Mouse (Mus musculus): Measurements from ENCODE around the gene Gab1.

Gene Gab1

DNA sequence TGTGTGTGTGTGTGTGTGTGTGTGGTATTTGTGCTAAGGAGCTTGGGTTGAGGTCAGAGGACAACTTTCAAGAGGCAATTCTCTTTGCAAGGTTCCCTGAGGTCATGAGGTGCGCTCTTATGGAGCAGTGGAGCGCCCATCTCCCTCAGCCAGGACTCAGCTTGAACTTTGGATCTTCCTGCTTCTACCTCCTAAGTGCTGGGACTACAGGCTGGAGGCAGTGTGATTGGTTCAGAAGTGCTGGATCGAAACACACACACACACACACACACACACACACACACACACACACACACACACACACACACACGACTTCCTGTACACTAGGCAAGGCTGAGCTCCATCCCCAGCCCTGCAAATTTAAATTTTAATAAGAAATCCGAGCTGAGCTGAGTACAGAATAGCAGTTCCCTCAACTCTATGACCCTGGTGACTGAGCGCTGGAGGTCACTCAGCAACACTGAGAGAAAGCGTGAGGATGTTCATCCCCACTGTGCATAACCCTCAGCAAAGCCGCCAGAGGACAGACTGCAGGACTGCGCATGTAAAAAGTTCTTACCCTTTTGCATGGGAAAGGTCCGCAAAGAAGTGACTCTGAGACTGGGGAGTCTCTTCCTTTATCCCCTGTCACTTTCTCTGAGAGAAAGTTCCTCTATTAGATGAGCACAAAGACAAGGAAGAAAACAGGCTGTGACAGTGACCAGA, 6.4 kb downstream of the Gab1 start:
- no peak for DNase-seq (ENCODE audit: low read depth, low spot score)

DNA sequence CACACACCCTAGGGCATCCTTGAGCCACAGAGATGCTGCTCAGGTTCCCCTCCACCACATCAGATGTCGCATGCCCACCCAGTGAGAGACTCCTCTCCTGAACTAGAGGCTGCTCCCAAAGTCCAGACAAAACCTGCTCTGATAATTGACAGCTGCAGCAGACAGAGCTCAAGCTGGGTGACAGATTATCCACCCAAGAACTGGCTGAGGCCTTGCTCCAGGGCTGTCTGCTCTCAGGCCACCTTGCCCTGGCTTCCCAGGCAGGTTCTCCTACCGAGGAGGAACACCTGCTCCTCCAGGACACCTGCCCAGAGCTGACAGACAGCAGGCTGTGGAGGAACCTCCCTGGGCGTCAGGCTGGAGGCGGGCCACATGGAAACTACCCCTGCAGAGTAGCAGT, 7.6 kb downstream of the Gab1 start:
- DNase-seq (ENCODE audit: low read depth, low spot score), result no peak

DNA sequence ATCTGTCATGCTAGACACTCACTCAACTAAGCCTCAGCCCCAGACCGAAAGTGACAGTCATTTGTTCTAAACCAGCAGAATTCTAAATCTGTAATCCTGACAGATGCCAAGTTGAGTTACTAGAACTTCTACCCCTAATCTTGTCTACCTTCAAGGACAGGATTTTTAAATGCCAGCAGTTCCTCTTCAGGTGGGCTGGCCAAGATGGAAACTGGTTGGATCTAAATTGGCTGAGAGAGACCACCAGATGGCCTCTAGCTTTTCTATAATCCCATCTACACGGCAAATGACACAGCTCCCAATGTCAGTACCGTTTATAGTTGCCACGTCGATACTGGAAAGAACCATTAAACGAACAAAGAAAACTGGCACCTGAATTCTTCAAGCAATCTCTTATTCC, 8.9 kb downstream of the Gab1 start:
- no peak for DNase-seq (ENCODE audit: low read depth, low spot score)

DNA sequence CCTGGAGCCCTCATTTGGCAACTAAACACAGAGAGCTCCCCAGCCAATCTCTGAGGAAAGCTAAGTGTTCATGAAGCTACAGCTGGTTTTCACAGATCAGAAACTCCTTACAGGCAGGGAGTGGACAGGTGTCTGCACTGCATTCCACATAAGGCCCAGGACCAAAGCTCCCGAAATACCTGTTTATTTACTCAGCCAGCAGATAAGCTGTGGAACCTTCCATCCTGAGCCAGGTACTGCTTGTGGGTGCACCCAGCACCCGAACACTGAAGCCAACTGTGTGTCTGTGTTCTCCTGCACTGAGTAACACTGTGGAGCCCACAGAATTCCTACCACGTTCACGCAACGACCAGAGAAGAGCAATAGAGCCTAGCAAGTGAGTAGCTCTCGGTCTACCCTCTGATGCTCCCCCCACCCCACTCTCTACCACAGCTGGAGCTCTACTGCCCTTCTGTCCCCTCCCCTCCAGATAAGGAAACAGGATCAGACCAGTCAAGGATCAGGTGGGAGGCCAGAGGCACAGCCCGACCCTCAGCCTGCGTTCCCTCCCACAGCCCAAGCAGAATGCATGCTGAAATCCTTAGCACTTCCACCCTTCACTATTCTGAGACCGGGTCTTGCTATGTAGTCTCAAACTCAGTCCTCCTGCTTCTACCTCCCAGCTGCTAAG, 9.6 kb downstream of the Gab1 start:
- no peak for DNase-seq (ENCODE audit: low read depth, low spot score)

DNA sequence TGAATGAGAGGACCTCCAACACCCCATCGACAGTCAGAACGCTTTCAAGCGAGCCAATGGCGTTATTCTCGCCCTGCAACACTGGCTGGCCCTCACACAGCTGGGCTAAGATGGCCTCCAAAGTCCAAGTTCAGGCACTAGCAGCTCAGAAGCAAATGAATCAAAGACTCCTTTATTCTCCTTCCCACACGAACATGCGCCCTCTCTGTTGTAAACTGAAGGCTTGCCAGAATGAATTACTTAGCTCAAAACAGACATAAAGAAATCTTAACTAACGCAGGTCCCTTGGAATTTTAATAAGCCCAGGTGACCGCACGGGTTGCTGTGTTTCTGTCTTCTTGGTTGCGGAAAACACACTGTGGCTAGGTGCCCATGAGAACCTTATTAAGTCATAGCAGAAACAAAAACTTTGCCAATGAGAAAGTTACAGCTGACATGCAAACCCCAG, 10.4 kb downstream of the Gab1 start:
- no peak for DNase-seq (ENCODE audit: low read depth, low spot score)

DNA sequence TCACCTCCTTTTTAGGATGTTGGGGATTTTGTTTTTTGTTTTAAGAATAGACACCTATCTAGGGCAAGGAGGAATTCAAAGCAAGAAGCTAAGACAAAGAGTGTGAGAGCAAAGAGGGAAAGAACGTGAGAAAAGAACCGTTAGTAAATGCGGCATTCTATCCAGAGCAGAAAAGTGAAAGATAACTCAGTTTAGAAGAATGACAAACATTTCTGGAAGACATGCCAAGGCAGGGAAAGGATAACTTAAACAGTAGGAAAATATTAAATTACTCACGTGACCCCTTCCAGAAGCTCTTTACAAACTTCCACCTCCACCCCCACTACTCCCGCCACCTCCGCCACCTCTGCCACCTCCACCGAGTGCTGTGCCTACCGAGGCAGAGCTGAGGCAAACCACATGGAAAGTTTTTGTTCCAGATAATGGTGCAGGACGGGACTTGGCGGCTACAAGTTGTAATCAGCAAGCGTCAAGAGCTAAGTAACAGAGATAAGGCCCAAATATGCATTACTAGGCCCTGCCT, 11.5 kb downstream of the Gab1 start:
- DNase-seq (ENCODE audit: low read depth, low spot score), result no peak

DNA sequence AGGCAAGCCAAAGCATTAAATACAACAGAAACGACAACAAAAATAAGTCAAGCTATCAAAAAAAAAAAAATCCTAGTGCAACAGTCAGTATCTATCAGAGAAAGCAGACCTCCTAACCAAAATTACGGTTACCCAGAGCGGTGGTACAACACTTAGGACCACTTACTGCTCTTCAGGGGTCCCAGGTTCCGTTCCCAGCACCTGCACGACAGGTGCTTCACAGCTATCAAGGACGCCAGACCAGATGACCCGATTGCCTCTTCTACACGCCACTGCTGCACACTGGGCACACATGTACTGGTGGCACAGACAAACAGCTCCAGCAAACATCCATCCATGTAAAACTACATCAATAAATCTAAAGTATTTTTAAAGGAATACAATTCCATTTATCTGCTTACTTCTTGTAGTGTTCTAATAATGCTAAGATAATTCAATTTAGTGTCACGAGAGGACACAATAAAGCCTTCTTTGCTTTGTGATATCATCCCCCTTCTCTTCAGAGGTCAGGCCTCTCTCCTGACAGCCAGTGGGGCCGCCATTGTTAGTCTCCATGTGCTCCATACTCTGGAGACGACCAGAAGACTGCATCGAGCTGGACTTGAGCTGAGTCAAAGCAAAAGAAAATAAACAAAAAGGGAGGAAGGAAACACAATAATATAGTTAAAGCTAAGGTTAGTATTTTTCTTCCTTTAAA, 12.2 kb downstream of the Gab1 start:
- no peak for DNase-seq (ENCODE audit: low read depth, low spot score)

DNA sequence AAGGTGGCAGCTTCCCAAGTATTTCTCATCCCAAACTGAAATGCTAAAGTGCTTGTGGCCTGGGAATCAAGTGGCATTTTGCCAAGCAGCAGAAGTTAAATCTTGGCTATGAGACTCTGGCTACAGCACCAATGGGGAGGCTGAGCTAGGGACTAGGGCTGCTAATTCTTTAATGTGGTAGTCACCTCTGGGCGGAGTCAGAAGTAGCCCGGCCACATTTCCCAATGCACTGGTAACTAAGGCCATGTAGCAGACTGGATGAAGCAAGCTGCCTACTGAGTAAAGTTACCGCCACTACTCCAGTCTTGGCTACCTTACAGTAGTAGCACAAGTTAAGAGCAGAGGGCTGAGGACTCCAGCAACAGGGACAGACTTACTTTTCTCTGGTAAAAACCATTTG, 12.7 kb downstream of the Gab1 start:
- DNase-seq (ENCODE audit: low read depth, low spot score), result no peak

DNA sequence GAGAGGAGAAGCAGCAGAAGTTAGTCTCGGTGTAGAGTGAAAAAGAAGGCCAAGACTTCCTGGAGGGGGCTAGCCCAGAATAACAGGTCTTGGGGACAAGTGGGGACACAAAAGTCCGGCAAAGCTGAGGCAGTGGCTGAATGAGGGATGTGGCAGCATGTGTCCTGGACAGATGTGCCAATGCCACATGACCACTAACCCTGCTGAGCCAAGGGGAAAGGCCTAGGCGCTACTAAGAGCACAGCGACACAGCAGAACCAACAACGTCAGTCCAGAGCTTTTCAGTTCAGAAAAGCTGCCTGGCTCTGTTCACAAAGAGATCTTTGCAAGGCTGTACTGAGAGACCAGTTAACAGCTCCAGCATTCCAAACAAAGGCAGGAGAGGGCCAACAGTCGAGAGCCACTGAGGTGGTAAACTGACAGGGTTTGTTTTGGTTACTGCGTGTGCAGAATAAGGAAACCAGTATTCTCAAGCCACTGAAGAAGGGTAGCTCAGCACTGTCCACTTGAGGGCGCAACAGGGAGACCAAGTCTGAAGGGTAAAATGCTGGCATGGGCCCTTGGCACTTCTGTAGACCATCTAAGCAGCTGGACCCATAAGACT, 15.0 kb downstream of the Gab1 start:
- DNase-seq (ENCODE audit: low read depth, low spot score), result no peak

DNA sequence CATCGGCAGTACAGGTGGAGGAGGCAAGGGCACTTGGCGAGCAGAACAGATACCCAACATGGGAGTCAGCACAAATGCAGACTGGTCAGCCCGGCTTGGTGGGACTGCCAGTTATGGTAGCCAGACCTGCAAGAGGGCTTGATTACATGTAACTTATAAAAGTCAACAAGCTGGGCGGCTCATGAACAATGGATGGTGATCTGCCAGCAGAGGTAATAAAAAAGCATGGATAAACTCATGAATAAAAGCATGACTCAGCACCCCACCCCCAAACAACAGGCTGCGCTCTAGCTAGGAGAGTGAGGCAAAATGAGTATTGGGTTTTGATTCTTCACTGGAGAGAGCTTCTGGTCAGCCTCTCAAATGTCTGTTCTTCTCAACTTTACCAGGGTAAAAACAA, 16.9 kb downstream of the Gab1 start:
- DNase-seq (ENCODE audit: low read depth, low spot score), result no peak

DNA sequence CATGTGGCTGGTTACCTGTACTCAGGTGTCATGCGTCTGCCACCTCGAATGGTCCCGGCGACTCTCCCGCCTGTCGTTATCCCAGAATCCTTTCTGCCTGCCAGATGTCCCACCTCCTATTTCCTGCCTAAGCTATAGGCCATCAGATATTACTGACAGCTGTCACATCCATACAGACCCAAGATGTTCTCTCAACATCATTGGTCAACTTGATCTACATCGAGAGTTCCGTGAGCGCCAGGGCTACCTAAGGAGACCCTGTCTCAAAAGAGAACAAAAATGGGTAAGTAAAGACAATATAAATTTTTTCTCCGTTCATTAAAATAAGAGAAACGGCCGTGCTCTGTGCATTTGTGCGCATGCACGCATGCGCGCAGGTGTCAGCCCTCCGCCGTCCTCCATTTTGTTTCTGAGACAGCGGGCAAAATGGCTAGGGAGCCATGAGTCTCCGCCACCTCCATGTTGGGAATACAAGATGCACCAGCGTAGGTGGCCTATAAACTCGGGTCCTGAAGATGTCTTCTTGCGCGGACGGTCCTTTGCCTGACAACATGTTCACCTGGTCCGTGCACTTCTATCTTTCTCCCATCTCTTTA, 21.0 kb downstream of the Gab1 start:
- no peak for DNase-seq (ENCODE audit: low read depth, low spot score)

DNA sequence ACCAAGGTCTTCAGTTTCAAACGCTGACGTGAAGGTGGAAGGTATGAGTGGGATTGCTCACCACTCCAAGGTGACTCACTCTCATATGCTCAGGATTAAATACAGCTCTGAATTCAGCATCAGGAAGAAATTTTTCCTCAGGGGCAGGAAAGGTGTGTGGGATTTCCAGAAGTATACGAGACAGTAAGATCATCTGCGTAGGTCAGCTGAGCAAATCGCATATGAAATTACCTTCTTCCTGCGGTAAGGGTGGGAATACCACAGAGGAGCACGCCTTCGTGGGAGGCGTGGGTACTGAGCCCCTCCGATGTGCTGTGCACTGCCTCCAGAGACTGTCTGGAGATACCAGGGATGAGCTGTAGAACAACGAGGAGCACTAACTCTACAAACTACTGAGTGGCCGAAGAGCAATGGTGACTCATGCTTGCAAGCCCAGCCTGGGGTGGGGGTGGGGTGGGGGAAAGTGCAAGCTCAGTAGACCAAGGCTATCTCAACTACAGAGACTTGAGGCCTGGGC, 22.4 kb downstream of the Gab1 start:
- DNase-seq (ENCODE audit: low read depth, low spot score), result no peak

DNA sequence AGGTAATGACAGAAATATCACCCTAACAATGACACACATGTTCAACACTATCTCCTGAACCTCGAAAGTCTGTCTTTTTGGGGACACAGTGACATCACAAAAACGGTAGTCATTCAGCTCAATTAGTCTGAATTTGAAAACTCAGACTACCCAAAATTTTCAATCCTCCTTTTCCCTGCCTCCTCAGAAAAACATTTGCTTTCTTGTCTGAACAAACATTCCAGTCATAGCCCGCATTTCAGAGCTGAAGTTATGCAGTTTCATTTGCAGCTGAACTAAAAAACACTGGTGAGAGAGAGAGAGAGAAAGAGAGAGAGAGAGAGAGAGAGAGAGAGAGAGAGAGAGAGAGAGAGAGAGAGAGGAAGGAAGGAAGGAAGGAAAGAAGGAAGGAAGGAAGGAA, 23.2 kb downstream of the Gab1 start:
- DNase-seq (ENCODE audit: low read depth, low spot score), result no peak

DNA sequence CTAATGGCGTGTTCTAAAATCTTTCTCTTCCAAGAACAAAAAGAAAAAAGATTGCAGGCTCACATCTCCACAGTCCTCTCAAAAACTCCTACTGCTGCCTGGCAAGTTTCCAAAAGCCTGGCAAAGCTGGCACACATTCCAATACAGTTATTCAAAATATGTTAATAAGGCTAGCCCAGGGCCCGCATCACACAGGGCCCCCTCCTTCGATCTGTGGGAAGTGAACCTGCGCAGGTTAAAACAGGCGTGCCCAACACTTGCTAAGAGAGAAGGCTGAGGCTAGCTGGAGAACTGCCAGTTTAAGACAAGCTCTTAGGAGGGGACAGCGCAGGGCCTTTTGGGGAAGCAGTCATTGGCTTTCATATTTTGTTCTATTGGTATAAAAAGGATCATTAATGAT, 23.7 kb downstream of the Gab1 start:
- no peak for DNase-seq (ENCODE audit: low read depth, low spot score)

DNA sequence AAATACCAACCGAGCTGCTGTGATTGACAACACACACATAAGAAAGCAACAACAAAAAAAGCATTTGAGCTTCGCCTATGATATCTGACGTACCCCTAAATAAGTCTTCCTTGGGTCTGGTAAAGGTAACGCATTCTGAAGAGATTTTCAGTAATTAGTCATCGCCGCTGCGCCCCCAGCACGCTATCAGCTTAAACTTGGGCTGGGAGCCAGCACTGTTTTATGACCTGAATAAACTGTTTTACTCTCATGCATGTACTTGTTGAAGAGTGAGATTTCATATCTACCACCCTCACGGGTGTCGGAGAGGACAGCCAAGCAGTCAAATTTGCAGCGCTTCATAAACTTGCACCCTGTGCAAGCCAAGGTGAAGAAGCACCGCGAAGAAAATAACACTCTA, 26.7 kb downstream of the Gab1 start:
- DNase-seq (ENCODE audit: low read depth, low spot score), result no peak

DNA sequence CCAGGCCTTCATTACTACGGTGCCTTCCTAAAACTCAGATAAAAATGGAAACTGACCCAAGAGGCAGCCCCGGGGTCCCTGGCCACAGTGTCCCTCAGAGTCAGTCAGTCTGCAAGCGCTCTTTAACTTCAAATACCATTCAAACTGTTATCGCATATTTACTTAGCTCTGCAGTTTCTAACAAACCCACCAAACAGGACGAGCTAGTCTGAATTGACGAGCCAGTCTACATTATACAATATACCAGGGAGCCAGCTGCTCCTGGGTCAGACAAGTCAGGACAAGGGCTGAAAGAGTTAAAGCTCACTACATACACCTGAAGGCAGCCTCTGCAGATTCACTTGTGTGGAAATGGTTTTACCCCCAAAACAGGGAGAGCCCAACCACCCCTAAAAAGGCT, 27.1 kb downstream of the Gab1 start:
- DNase-seq (ENCODE audit: low read depth, low spot score), result no peak

DNA sequence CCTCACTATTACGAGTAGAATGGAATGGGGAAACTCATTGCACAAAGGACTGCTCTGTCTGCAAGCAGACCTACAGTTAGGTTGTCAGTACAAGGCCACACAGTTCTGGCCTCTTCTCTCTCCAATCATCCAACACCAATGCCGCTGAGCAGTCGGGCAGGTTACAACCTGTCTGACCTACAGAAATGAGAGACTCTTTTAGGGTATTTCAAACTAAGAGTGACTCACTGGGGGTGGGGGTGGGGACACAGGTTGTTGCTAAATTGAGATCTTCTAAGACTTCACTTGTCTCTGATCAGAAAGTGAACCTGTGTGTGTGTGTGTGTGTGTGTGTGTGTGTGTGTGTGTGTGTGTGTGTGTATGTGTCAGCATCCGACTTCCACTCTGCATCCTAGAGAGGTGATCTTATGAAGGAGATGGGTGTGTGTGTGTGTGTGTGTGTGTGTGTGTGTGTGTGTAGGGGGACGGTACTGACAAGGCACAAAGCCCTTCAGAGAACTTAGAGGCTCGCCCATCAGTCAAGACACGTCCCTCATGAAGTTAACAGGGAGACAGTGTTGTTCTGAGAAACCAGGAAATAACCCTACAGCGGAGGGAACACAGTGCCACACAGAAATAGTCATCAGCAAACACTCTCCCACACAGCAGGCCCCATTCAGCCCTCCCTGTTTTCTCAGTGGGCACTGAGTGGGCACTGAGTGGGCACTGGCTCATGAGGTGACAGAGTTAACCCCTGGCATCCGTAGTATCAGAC, 27.7 kb downstream of the Gab1 start:
- no peak for DNase-seq (ENCODE audit: low read depth, low spot score)

DNA sequence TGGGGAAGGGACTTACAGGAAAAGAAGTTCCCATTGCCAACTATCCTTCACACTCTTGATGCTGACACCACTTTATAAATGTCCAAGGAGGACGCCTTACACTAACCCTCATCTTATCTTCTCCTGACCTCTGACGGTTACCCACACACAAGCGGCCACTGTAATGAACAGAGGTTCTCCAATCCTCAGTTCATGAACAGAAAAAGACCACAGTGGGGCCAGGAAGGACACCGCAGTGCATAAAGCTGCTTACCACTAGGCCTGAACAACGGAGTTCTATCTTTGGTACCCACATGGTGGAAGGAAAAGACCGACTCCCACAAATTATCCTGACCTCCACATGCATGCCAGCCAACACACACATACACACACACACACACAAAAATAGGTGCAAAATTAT, 28.7 kb downstream of the Gab1 start:
- DNase-seq (ENCODE audit: low read depth, low spot score), result no peak

DNA sequence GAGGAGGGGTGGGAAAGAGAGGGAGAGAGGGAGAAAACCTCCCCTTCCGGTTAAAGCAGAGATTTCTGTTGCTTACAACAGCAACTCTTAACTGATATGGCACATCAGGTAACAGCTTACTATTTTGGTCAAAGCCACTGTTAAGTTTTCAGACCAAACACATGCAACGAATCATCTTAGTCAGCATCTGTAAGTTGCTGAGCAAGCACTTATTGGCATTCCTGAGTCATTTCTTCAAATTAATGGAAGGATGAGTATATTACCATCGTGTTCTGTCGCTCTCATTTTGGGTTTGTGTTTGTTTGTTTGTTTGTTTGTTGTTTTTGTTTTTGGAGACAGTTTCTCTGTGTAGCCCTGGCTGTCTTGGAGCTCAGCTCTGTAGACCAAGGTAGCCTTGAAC, 30.3 kb downstream of the Gab1 start:
- no peak for DNase-seq (ENCODE audit: low read depth, low spot score)

DNA sequence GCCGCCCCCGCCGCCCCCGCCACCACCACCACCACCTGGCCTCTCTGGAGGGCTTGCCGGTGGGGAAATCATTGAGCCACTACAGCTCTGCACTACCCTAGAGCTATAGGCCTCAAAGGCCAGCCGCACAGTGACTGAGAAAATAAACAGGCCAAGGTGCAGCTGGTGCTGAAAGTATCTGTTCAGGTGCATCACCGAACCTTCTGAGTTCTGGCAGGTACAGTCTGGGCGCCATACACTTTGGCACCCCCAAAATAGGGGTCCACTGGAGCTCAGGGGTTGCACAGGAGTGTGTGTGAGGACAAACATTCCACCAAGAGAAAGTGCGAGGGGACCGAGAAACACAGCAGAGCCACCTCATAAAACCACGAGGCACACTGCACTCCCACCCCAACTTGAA, 31.7 kb downstream of the Gab1 start:
- no peak for DNase-seq (ENCODE audit: low read depth, low spot score)

DNA sequence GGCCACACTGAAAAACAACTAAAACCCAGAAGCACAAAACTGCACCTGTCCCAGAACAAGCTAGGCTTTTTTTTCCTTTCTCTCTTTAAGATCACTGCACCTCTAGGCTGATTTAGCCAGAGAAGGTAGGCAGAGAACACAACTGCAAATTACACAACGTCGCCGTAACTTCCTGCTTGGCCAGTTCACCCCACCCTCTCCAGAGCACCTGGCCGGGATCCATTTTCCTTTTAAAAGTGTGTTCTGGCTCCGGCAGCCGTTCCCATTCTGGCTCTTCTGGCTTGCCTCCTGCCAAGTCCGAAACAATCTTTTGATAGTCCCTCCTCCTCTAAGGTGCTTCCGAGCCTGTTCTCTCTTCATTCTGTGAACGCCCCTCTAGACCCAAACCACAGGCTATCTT, 32.4 kb downstream of the Gab1 start:
- no peak for DNase-seq (ENCODE audit: low read depth, low spot score)
